Mouse (Mus musculus): ENCODE results near the gene Plcb1.

DNA sequence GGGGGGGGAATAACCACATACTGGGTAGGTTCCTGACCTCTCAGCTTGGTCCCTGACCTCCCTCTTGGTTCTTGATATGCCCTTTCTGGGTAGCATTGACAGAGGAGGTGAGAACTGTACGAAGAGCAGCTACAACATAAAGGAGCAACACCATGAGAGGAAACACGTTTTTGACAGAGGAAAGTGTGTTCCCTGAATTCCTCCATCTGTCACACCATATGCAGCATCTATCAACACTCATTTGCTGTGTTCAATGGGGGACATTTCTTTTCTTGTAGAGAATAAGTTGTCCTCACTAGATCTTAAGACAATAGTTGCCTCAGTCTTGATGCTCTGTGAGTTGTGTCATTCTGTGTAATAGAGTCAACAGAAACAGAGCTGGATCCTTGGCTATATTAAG lies 733.1 kb downstream of the Plcb1 start:
- TF ChIP-seq POLR2A (IDR thresholded peaks at IDR 0.05; ENCODE audit: borderline replicate concordance, low read depth, low read length) (no peak), CTCF (IDR thresholded peaks at IDR 0.05; ENCODE audit: low read depth, low read length) (no peak)
